Mouse (Mus musculus) 416B (cell line): ENCODE data around the gene Ctnna3.
"Not testable (repeated sequence)": the region's sequence is repeated elsewhere in the genome, so short reads cannot be mapped to it uniquely, and the experiment has no call there.

ENCODE experiments used
- DNase-seq: peaks from one replicate; pipeline ENCODE4 v3.0.0; 2011; ENCODE audit warnings: low read depth

Ctnna3 gene

DNA sequence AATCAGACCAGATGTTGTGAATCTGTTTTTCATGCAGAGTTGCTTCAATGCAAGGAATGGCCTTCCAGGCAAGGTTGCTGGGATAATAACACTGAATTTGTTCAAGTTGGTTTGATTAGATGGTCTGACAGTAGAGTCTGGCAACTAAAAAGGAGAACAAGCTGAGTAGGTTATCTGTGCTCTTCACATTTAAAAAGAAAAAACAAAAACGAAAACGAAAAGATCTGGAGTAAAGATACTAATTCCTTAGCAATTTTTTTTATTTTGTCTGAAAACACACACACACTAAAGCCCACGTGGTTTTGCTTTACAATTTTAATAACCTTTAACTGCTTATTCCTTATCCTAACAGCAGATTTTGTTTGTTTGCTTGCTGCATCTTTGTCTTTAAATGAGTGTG lies 1141.4 kb downstream of the Ctnna3 start:
- no peak for DNase-seq

GRCm38 (mm10) chr10:64588116-64588515 lies 1158.2 kb downstream of the Ctnna3 start:
- no peak for DNase-seq

- DNase-seq: no peak
Observed at GRCm38 (mm10) chr10:64636760-64637159, 1206.9 kb downstream of the Ctnna3 start.

GRCm38 (mm10) chr10:64639061-64639460 lies 1209.2 kb downstream of the Ctnna3 start:
- DNase-seq: no peak

- no peak for DNase-seq
Observed at GRCm38 (mm10) chr10:64641093-64641492, 1211.2 kb downstream of the Ctnna3 start.

- no peak for DNase-seq
Observed at GRCm38 (mm10) chr10:64641576-64641975, 1211.7 kb downstream of the Ctnna3 start.

DNA sequence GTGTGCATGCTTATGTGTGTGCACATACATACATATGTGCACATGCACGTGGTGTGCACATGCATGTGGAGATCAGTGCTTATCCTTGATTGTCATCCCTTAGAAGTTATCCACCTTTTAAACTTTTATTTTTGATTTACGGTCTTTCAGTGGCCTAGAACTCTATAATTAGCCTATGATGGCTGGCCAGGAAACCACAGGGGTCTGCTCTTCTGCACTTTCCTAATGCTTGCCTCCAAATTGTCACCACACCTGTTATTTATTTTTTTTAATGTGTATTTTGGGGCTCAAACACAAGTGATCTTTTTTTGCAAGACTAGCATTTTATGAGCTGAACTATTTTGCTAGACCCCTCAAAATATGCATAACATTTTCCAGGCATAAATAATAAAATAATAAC lies 1214.1 kb downstream of the Ctnna3 start:
- no peak for DNase-seq

DNA sequence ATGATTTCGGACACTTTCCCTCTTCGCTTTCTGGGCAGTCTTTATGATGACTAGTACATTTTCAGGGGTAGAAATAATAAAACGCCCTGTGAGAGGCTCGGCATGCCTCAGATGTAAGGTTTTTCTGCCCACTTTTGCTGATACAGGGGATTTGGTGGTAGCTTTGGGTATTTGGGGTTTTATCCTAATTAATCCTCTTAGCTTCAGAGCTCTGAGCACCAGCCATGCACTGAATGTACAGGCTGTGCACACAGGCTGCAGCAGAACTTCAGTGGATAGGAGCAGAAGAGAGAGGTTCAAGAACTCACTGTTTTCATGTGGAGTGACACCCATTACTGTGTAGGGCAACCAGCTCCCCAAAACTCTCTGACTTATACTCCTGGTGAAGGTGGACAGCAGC lies 1231.3 kb downstream of the Ctnna3 start:
- no peak for DNase-seq

- DNase-seq: no peak
Observed at GRCm38 (mm10) chr10:64671469-64671868, 1241.6 kb downstream of the Ctnna3 start.

- no peak for DNase-seq
Observed at GRCm38 (mm10) chr10:64675796-64676195, 1245.9 kb downstream of the Ctnna3 start.

DNA sequence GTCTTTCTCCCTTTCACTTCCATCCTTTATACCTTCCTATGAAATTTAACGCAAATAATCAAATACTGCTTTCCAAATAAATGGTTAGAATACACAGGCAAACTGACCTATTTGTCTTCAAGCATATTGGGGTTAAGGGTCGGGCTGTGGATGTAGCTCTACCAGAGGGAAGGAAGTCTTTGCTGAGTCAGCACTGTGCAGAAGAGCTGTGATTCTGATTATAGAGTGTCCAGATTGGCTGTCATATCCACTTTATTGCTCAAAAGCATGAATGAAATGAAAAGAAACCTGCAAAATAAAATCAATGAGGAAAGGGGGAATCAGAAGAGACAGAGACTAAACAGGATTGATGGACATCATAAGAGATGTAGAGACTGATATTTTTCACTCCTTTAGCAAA lies 1280.1 kb downstream of the Ctnna3 start:
- no peak for DNase-seq

- DNase-seq: no peak
Observed at GRCm38 (mm10) chr10:64718036-64718435, 1288.1 kb downstream of the Ctnna3 start.

GRCm38 (mm10) chr10:64735692-64736091 lies 1305.8 kb downstream of the Ctnna3 start:
- DNase-seq: no peak

- DNase-seq: no peak
Observed at GRCm38 (mm10) chr10:64736616-64737015, 1306.7 kb downstream of the Ctnna3 start.

DNA sequence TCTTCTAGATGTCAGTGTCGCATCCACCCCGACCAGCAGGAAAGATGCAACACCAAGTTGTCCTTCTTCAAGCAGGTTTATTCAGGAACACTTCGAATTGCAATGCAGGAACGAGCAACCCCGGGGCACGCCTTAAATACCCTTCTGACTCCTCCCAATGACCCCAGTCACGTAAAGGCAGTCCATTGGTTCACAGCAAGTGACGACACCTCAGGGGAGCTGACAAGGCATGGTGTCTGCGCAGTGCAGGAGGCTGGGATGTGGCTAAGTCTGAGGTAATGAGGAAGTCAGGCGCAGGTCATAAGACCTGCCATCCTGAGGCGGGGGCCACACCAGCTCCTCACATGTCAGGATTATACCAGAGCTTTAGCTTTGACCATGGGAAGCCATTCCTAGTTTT lies 1311.8 kb downstream of the Ctnna3 start:
- DNase-seq: not testable (repeated sequence)

GRCm38 (mm10) chr10:64744099-64744498 lies 1314.2 kb downstream of the Ctnna3 start:
- DNase-seq: not testable (repeated sequence)

DNA sequence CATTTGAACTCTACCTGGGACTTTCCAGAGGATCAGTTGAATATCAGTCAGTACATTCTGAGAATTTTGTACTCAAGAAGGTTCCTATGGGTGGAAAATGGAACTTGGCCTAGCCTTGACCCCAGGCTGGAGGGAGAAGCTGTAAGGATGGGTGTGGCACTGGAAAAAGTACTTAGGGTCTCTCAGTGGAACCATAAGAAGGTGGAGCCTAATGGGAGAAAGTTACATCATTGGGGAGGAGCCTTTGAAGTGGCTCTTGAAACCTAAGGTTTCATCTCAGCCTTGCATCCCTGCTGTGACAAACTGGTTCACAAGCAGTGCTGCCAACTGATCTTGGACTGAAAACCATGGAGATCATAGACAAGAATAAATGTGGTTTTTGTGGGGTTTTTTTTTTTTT lies 1318.8 kb downstream of the Ctnna3 start:
- no peak for DNase-seq

- DNase-seq: peak; percentile 51
Observed at GRCm38 (mm10) chr10:64750791-64751190, 1320.9 kb downstream of the Ctnna3 start.

GRCm38 (mm10) chr10:64836315-64836714 lies 1406.4 kb downstream of the Ctnna3 start:
- DNase-seq: no peak

DNA sequence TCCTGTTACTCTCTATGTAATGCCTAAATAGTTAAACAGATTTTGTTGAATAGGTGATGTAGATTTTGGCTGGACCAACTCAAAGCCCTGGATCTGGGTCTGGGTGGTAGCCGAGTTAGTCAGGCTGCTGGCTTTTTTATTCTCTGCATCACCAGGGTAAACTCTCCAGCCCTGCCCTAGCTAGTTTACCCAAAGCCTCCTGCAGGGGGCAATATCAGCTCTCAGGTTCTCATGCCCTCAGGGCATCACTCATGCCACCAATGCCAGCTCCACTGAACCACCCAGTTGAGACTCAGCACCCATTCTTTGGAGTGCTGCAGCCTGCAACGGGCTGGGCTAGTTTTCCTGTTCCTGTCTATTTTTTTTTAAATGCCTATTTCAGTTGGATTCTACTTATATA lies 1431.5 kb downstream of the Ctnna3 start:
- DNase-seq: peak; percentile 8

DNA sequence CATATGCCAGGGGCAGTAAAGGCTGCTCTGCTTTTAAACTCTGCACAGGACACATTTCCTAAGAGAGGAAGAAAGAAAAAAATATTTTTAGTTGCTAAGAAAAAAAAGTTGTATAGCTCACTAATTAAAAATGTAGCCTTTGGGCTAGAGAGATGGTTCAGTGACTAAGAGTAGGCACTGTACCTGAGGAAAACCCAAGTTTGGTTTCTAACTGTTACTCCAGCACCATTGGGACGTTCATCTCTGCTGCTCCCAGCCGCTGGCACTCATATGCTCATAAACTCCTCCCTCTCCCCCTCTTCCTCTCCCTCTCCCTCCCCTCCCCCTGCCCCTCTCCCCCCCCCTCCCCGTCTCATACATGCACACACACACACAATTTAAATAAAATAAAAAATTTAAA lies 1441.0 kb downstream of the Ctnna3 start:
- DNase-seq: no peak

DNA sequence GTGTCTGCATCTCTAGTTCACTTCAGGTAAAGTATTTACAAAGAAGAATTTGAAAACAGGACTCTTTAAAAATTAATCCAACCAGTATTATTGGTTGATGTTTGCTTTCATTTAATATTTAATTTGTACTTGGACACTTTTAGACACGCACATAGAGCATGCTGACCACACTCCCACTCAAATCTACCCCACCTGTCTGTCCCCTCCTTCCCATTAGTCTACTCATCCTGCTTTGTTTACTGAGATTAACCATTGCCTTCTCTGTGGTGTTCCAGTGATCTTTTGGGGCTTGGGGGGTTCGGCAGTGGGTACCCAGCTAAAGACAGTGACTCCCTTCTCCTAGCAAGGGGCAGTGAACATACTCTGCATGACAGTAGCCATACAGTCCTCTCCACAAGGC lies 1446.6 kb downstream of the Ctnna3 start:
- DNase-seq: no peak

- no peak for DNase-seq
Observed at GRCm38 (mm10) chr10:64879860-64880259, 1450.0 kb downstream of the Ctnna3 start.

DNA sequence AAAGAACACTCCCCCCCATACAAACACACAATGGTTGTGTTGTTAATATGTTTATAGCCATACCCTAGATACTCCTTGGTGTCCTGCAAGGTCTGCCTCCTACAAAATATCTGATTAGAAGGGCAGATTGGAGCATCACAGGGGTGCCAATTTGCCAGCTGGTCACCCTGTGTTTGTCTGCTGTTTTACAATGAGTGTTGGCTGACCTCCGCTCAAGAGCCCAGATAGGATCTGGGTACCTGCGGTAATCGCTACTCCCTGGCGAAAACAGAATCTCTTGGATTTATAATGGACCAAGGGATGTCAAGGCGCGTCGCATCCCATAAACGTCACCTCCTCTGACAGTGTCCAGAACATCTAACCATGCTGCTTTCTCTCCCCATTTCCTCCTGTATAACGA lies 1457.0 kb downstream of the Ctnna3 start:
- no peak for DNase-seq

DNA sequence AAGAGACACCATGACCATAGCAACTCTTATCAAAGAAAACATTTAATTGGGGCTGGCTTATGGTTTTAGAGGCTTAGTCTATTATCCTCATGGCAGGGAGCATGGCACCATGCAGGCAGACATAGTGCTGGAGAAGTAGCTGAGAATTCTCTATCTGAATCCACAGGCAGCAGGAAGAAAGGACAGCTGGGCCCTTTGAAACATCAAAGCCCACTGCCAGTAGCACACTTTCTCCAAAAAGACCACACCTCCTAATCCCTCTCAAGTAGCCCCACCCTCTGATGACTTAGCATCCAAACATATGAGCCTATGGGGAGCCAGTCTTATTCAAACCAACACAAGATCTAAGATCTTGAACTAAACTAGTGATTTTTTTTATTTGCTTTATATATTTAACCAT lies 1462.6 kb downstream of the Ctnna3 start:
- DNase-seq: no peak
